In the genomic region with DNA sequence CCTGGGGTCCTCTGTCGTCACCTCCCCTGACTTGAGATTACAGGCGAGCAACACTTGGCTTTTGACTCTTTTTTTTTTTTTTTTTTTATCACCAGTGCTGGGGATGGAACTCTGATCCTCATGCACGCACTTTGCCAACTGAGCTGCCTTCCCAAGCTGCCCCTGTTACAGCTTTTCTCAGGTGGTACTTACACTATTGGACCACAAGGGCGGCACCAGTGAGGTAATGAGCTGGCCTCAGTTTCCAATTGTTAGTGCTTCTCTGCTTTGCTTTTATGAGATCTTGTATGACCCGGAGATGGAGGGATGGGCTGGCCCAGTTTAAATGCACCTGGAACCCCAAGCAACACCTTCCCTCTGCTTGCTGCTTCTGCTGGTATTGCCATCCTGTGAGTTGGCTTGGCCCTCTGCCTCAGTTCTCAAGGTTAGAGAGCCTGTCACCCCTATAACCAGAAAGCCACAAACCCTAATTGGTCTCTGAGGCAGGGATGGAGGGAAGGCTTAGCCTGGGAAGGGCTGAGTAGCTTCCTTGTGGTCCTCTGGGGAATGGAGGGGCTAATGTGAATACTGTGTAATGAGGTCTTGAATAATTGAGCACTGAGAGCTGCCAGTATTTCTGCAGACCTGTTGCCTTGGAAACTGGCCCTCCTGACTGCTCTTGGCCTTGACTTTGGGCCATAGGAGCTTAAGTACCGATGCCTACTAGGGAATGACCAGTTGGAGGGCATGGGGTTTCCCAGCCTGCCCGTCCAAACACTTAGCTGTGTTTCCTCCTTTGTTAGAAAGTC, we compare ENCODE assay signal across 9 mouse cellular contexts. TPM values are rescaled to one million over a fixed set of nuclear protein-coding genes. Genes with fewer than 3 reads are reported as not detected.
DNase-seq lines count a peak whose midpoint lies in the region; ATAC-seq and TF ChIP-seq lines count a peak whose summit lies in the region.
"Had no signal": no experiment of that assay in that cellular context is flagged by ENCODE, and none has a peak within 500 bp of the region (broad histone marks: within the 10 kb centered on the region; RNA-seq: fewer than 3 reads in every experiment).

No protein-coding gene starts in this region.

- TF ChIP-seq CTCF in forebrain, postnatal 0 days (IDR thresholded peaks at IDR 0.05; ENCODE audit: low read depth) = peak; percentile 41
- peak; percentile 8; the same call in 1 of the 2 replicates for TF ChIP-seq CTCF in lung, adult 2 months (IDR thresholded peaks at IDR 0.05; ENCODE audit: insufficient read depth, low read length)

- peak; percentile 47 for ATAC-seq in forebrain, postnatal 0 days
- no peak for ATAC-seq in forebrain, embryonic 11.5 days (replicated peaks; ENCODE audit: low FRiP score)
- ATAC-seq in hindbrain, embryonic 11.5 days (ENCODE audit: low FRiP score) = 0 out of 2 replicates have a peak, but pooled peaks have one; percentile 22
- peak; percentile 60 for ATAC-seq in midbrain, embryonic 16.5 days

- no peaks in the 10 kb centered on the region for H3K9me3 ChIP-seq in forebrain, postnatal 0 days (ENCODE audit: low read length)
- no peaks in the 10 kb centered on the region for H3K9me3 ChIP-seq in forebrain, embryonic 11.5 days (ENCODE audit: control insufficient read depth, low read length)
- H3K9me3 ChIP-seq in hindbrain, embryonic 11.5 days (ENCODE audit: control insufficient read depth, low read length) = no peaks in the 10 kb centered on the region
- no peaks in the 10 kb centered on the region for H3K9me3 ChIP-seq in midbrain, embryonic 16.5 days (replicated peaks; ENCODE audit: control insufficient read depth, low read length, poor library complexity, severe bottlenecking)
- H3K9me3 ChIP-seq: embryonic facial prominence, embryonic 13.5 days had no signal

- H3K27me3 ChIP-seq in forebrain, postnatal 0 days (ENCODE audit: insufficient read depth, low read length) = no peaks in the 10 kb centered on the region
- peaks cover 6% of the 10 kb centered on the region for H3K27me3 ChIP-seq in forebrain, embryonic 11.5 days (ENCODE audit: control insufficient read depth, insufficient read depth, low read length)
- H3K27me3 ChIP-seq in hindbrain, embryonic 11.5 days (ENCODE audit: control insufficient read depth, insufficient read depth, low read length) = peaks cover 2% of the 10 kb centered on the region; the same call in 1 of the 2 replicates
- H3K27me3 ChIP-seq in midbrain, embryonic 16.5 days (ENCODE audit: control insufficient read depth, insufficient read depth, low read depth, low read length) = no peaks in the 10 kb centered on the region

- peaks cover 25% of the 10 kb centered on the region for H3K4me1 ChIP-seq in forebrain, postnatal 0 days (ENCODE audit: insufficient read depth)
- peaks cover 9% of the 10 kb centered on the region; the same call in 1 of the 2 replicates for H3K4me1 ChIP-seq in forebrain, embryonic 11.5 days (replicated peaks; ENCODE audit: control insufficient read depth, insufficient read depth, low read length)
- peaks cover 11% of the 10 kb centered on the region for H3K4me1 ChIP-seq in lung, adult 2 months (ENCODE audit: control insufficient read depth, insufficient read depth, low read length)
- H3K4me1 ChIP-seq in hindbrain, embryonic 11.5 days (replicated peaks; ENCODE audit: control insufficient read depth, insufficient read depth, low read length) = peaks cover 17% of the 10 kb centered on the region
- H3K4me1 ChIP-seq in midbrain, embryonic 16.5 days (ENCODE audit: control insufficient read depth, insufficient read depth, low read length) = peaks cover 38% of the 10 kb centered on the region

- H3K27ac ChIP-seq in forebrain, postnatal 0 days (ENCODE audit: low read depth, low read length) = no peak overlapping the region
- H3K27ac ChIP-seq in forebrain, embryonic 11.5 days (ENCODE audit: low read depth, low read length) = no peak overlapping the region
- no peak overlapping the region for H3K27ac ChIP-seq in hindbrain, embryonic 11.5 days (ENCODE audit: low read depth, low read length)
- H3K27ac ChIP-seq in midbrain, embryonic 16.5 days (ENCODE audit: low read length) = no peak overlapping the region
- H3K27ac ChIP-seq: embryonic facial prominence, embryonic 13.5 days had no signal

- 0 out of 2 replicates have a peak, but pooled peaks have one; percentile 13 for TF ChIP-seq POLR2A in lung, adult 2 months (IDR thresholded peaks at IDR 0.05; ENCODE audit: borderline replicate concordance, extremely low read depth, low read depth, low read length)

- peak; percentile 43 for DNase-seq in forebrain, postnatal 0 days
- DNase-seq in forebrain, embryonic 11.5 days (ENCODE audit: low spot score) = no peak
- DNase-seq in lung, adult 2 months = no peak
- DNase-seq in lung, postnatal 36 days = no peak
- DNase-seq in hindbrain, embryonic 11.5 days (ENCODE audit: low spot score) = no peak
- no peak for DNase-seq in layer of hippocampus, adult 11-12 months (ENCODE audit: low spot score)
- DNase-seq in embryo, embryonic 10.5 days (ENCODE audit: low spot score) = no peak

- WGBS in forebrain, postnatal 0 days = 82% methylated on average over 7 of the region's 7 CpGs
- 86% methylated on average over 7 of the region's 7 CpGs for WGBS in forebrain, embryonic 11.5 days
- 68% methylated on average over 7 of the region's 7 CpGs for WGBS in lung, adult 2 months
- 86% methylated on average over 7 of the region's 7 CpGs for WGBS in hindbrain, embryonic 11.5 days
- WGBS in midbrain, embryonic 16.5 days = 74% methylated on average over 7 of the region's 7 CpGs

- H3K4me2 ChIP-seq in forebrain, postnatal 0 days (ENCODE audit: low read depth) = no peak overlapping the region
- no peak overlapping the region for H3K4me2 ChIP-seq in forebrain, embryonic 11.5 days (ENCODE audit: low read depth, low read length, severe bottlenecking)
- no peak overlapping the region for H3K4me2 ChIP-seq in hindbrain, embryonic 11.5 days (replicated peaks; ENCODE audit: low read depth, low read length)
- no peak overlapping the region for H3K4me2 ChIP-seq in midbrain, embryonic 16.5 days (ENCODE audit: low read length)
- H3K4me2 ChIP-seq: embryonic facial prominence, embryonic 13.5 days had no signal

- H3K9ac ChIP-seq in forebrain, postnatal 0 days = no peak overlapping the region
- H3K9ac ChIP-seq in forebrain, embryonic 11.5 days (ENCODE audit: low read length) = no peak overlapping the region
- H3K9ac ChIP-seq in hindbrain, embryonic 11.5 days (ENCODE audit: low read depth, low read length) = no peak overlapping the region
- no peak overlapping the region for H3K9ac ChIP-seq in midbrain, embryonic 16.5 days (ENCODE audit: low read depth, low read length)
- H3K9ac ChIP-seq: embryonic facial prominence, embryonic 13.5 days had no signal

- no peak overlapping the region for H3K4me3 ChIP-seq in forebrain, postnatal 0 days (ENCODE audit: low read depth, low read length)
- H3K4me3 ChIP-seq in forebrain, embryonic 11.5 days (ENCODE audit: low read depth, low read length) = no peak overlapping the region
- H3K4me3 ChIP-seq in lung, adult 2 months (replicated peaks; ENCODE audit: extremely low read depth, low read depth, low read length) = no peak overlapping the region
- no peak overlapping the region for H3K4me3 ChIP-seq in hindbrain, embryonic 11.5 days (ENCODE audit: low read depth, low read length)
- no peak overlapping the region for H3K4me3 ChIP-seq in midbrain, embryonic 16.5 days (ENCODE audit: low read depth, low read length)
- H3K4me3 ChIP-seq: embryonic facial prominence, embryonic 13.5 days had no signal

- H3K36me3 ChIP-seq in forebrain, postnatal 0 days (ENCODE audit: insufficient read depth) = no peaks in the 10 kb centered on the region
- H3K36me3 ChIP-seq in forebrain, embryonic 11.5 days (ENCODE audit: control insufficient read depth, insufficient read depth, low read length) = no peaks in the 10 kb centered on the region
- no peaks in the 10 kb centered on the region for H3K36me3 ChIP-seq in hindbrain, embryonic 11.5 days (ENCODE audit: control insufficient read depth, insufficient read depth, low read length)
- H3K36me3 ChIP-seq in midbrain, embryonic 16.5 days (ENCODE audit: control insufficient read depth, insufficient read depth, low read length) = no peaks in the 10 kb centered on the region
- H3K36me3 ChIP-seq: embryonic facial prominence, embryonic 13.5 days had no signal

RNA-seq across cellular contexts. Expression of gene Parvb, which starts 3.1 kb away (rescaled TPM):
- total RNA-seq in forebrain, postnatal 0 days (2014; rRNA removed) = 3.8 and 9.4 TPM in 2 replicates
- 2.7 and 4.3 TPM in 2 replicates for polyA plus RNA-seq in forebrain, postnatal 0 days (2015; fragmentation: Nextera tagmentation; extraction: Ambion mirVana)
- polyA plus RNA-seq in forebrain, embryonic 11.5 days (2014; fragmentation: Nextera tagmentation; extraction: Ambion mirVana) = 3.3 and 4.9 TPM in 2 replicates
- polyA plus RNA-seq in lung, adult 2 months (2012; rRNA removed) = 39.3 and 47.5 TPM in 2 replicates
- 9.4 and 9.5 TPM in 2 replicates for polyA plus RNA-seq in hindbrain, embryonic 11.5 days (2014; fragmentation: Nextera tagmentation; extraction: Ambion mirVana)
- polyA plus RNA-seq in midbrain, embryonic 16.5 days (2015; fragmentation: Nextera tagmentation; extraction: Ambion mirVana) = 4.3 and 4.7 TPM in 2 replicates

RNA-seq across cellular contexts. Expression of gene Samm50, which starts 42.9 kb away (rescaled TPM):
- 36.6 and 37.2 TPM in 2 replicates for total RNA-seq in forebrain, postnatal 0 days (2014; rRNA removed)
- 88.3 and 93.8 TPM in 2 replicates for polyA plus RNA-seq in forebrain, postnatal 0 days (2015; fragmentation: Nextera tagmentation; extraction: Ambion mirVana)
- polyA plus RNA-seq in forebrain, embryonic 11.5 days (2014; fragmentation: Nextera tagmentation; extraction: Ambion mirVana) = 78.8 and 83.0 TPM in 2 replicates
- polyA plus RNA-seq in lung, adult 2 months (2012; rRNA removed) = 7.2 and 12.4 TPM in 2 replicates
- polyA plus RNA-seq in hindbrain, embryonic 11.5 days (2014; fragmentation: Nextera tagmentation; extraction: Ambion mirVana) = 66.7 and 74.5 TPM in 2 replicates
- 90.6 and 93.8 TPM in 2 replicates for polyA plus RNA-seq in midbrain, embryonic 16.5 days (2015; fragmentation: Nextera tagmentation; extraction: Ambion mirVana)
